Mouse (Mus musculus) midbrain, postnatal 0 days (tissue): ENCODE results near the gene Acad11. TPM values are rescaled to one million over a fixed set of nuclear protein-coding genes. Genes with fewer than 3 reads are reported as not detected.
A peak's percentile ranks its signal among the peaks of the same experiment; 100 is the strongest.

Experiments used
- ATAC-seq: fragments of 200-750 bp; cut with Nextera tagmentation; 2 replicates; pipeline ENCODE4 v1.8.0; 2017; ENCODE audit warnings: moderate number of reproducible peaks, mild to moderate bottlenecking, moderate TSS enrichment, moderate library complexity; ENCODE audit not compliant: low FRiP score
- DNase-seq: peaks from one replicate; pipeline ENCODE4 v3.0.0-alpha.2; 2015; ENCODE audit warnings: low spot score
- H3K27ac ChIP-seq: fragments of 300-500 bp; sonication (generic); 2 replicates; pipeline ENCODE4 v1.5.1; 2014; ENCODE audit warnings: low read depth, mild to moderate bottlenecking, low read length, mixed read lengths
- H3K27me3 ChIP-seq: fragments of 300-500 bp; sonication (generic); 2 replicates; pipeline ENCODE4 v1.6.1; 2014; ENCODE audit warnings: low read length, control low read depth, mixed read lengths; ENCODE audit not compliant: insufficient read depth
- H3K36me3 ChIP-seq: fragments of 300-500 bp; sonication (generic); 2 replicates; pipeline ENCODE4 v1.6.1; 2014; ENCODE audit warnings: low read length, control low read depth, mixed read lengths; ENCODE audit not compliant: insufficient read depth
- H3K4me1 ChIP-seq: fragments of 300-500 bp; sonication (generic); 2 replicates; pipeline ENCODE4 v1.6.1; 2014; ENCODE audit warnings: mild to moderate bottlenecking, control low read depth, antibody characterized with exemption, low read length, mixed read lengths; ENCODE audit not compliant: insufficient read depth
- H3K4me2 ChIP-seq: fragments of 300-500 bp; sonication (generic); 2 replicates; pipeline ENCODE4 v1.6.1; 2014; ENCODE audit warnings: low read depth, mild to moderate bottlenecking, low read length, mixed read lengths; ENCODE audit not compliant: poor library complexity, severe bottlenecking
- H3K4me3 ChIP-seq: fragments of 300-500 bp; sonication (generic); 2 replicates; pipeline ENCODE4 v1.5.1; 2014; ENCODE audit warnings: low read depth, mild to moderate bottlenecking, low read length, moderate library complexity
- H3K9ac ChIP-seq: fragments of 300-500 bp; sonication (generic); replicated peaks from 2 replicates; pipeline ENCODE4 v1.6.1; 2014; ENCODE audit warnings: mild to moderate bottlenecking, low read length, moderate library complexity, mixed read lengths; ENCODE audit not compliant: poor library complexity, severe bottlenecking
- H3K9me3 ChIP-seq: fragments of 300-500 bp; sonication (generic); 2 replicates; pipeline ENCODE4 v1.6.1; 2016; ENCODE audit warnings: low read length, control low read depth
- CTCF ChIP-seq: IDR thresholded peaks from 2 replicates; pipeline ENCODE4 v1.5.1; 2016; ENCODE audit warnings: antibody characterized with exemption, mild to moderate bottlenecking
- WGBS: fragments of 180-500 bp; shearing (Covaris S2); extraction: QIAGEN DNeasy Blood & Tissue Kit; methylation state at CpG from one replicate; pipeline ENCODE4 v1.1.7; 2014; 5-methylcytosine and 5-hydroxymethylcytosine counted together
- polyA plus RNA-seq: library from polyadenylated mRNA; unstranded; fragments of >200 nt; fragmentation: Nextera tagmentation; extraction: Ambion mirVana; gene quantifications from 2 replicates; pipeline ENCODE4 v1.2.1, GENCODE M21; 2015
- total RNA-seq: library from RNA; depleted of rRNA; stranded (reverse); fragments of >200 nt; gene quantifications from 2 replicates; pipeline ENCODE4 v1.2.3, GENCODE M21; 2014

Gene Acad11
- total and polyA plus RNA-seq, 2 experiments from 2014 or later: 6.3 to 12.1 TPM

GRCm38 (mm10) chr9:104075808-104076207, 12.6 kb downstream of the Acad11 start:
- Histone ChIP-seq H3K4me2 (no peak overlapping the region), H3K4me3 (no peak overlapping the region), H3K9ac (no peak overlapping the region), H3K4me1 (no peaks in the 10 kb centered on the region), H3K36me3 (0 out of 2 replicates have a peak, but pooled peaks cover 6% of the 10 kb centered on the region), H3K9me3 (no peaks in the 10 kb centered on the region), H3K27me3 (no peaks in the 10 kb centered on the region), H3K27ac (no peak overlapping the region)
- 67% methylated on average over 2 of the region's 2 CpGs for whole genome bisulfite sequencing
- DNase-seq: no peak
- TF ChIP-seq CTCF: peak; percentile 68
- ATAC-seq: no peak

- H3K27ac ChIP-seq: no peak overlapping the region
- H3K36me3 ChIP-seq: peaks cover 9% of the 10 kb centered on the region; the same call in 1 of the 2 replicates
- H3K9ac ChIP-seq: no peak overlapping the region
- no peak for ATAC-seq
- DNase-seq: no peak
- no peak overlapping the region for H3K4me3 ChIP-seq
- no peak for TF ChIP-seq CTCF
- H3K4me1 ChIP-seq: no peaks in the 10 kb centered on the region
- H3K9me3 ChIP-seq: no peaks in the 10 kb centered on the region
- 100% methylated on average over 1 of the region's 1 CpGs for WGBS
- H3K4me2 ChIP-seq: no peak overlapping the region
- no peaks in the 10 kb centered on the region for H3K27me3 ChIP-seq
Measured at GRCm38 (mm10) chr9:104078780-104079179, 15.6 kb downstream of the Acad11 start.

- 52% methylated on average over 5 of the region's 5 CpGs for WGBS
Measured at GRCm38 (mm10) chr9:104079379-104079778, 16.2 kb downstream of the Acad11 start.

GRCm38 (mm10) chr9:104080038-104080437, 16.9 kb downstream of the Acad11 start:
- Histone ChIP-seq H3K9ac (no peak overlapping the region), H3K4me2 (no peak overlapping the region), H3K36me3 (peaks cover 17% of the 10 kb centered on the region; the same call in 1 of the 2 replicates), H3K9me3 (no peaks in the 10 kb centered on the region), H3K27ac (no peak overlapping the region), H3K4me1 (no peaks in the 10 kb centered on the region), H3K4me3 (no peak overlapping the region), H3K27me3 (no peaks in the 10 kb centered on the region)
- WGBS: 75% methylated on average over 3 of the region's 3 CpGs
- ATAC-seq (no peak), DNase-seq (no peak)
- TF ChIP-seq CTCF: no peak

More at GRCm38 (mm10) chr9:104079379-104079778, 16.2 kb downstream of the Acad11 start:
- H3K36me3 ChIP-seq: peaks cover 14% of the 10 kb centered on the region; the same call in 1 of the 2 replicates
- H3K27ac ChIP-seq: no peak overlapping the region
- no peaks in the 10 kb centered on the region for H3K9me3 ChIP-seq
- no peak overlapping the region for H3K4me3 ChIP-seq
- no peak overlapping the region for H3K9ac ChIP-seq
- H3K4me2 ChIP-seq: no peak overlapping the region
- peak; percentile 64 for TF ChIP-seq CTCF
- ATAC-seq (no peak), DNase-seq (no peak)
- no peaks in the 10 kb centered on the region for H3K27me3 ChIP-seq
- no peaks in the 10 kb centered on the region for H3K4me1 ChIP-seq

GRCm38 (mm10) chr9:104085730-104086429, 22.7 kb downstream of the Acad11 start:
- Histone ChIP-seq H3K27ac (no peak overlapping the region), H3K9me3 (no peaks in the 10 kb centered on the region), H3K9ac (no peak overlapping the region), H3K27me3 (no peaks in the 10 kb centered on the region), H3K36me3 (peaks cover 16% of the 10 kb centered on the region; the same call in 1 of the 2 replicates), H3K4me1 (no peaks in the 10 kb centered on the region), H3K4me2 (no peak overlapping the region), H3K4me3 (no peak overlapping the region)
- 75% methylated on average over 4 of the region's 4 CpGs for WGBS
- TF ChIP-seq CTCF: no peak
- ATAC-seq (no peak), DNase-seq (no peak)

GRCm38 (mm10) chr9:104088555-104088954, 25.4 kb downstream of the Acad11 start:
- DNase-seq (peak; percentile 44), ATAC-seq (no peak)
- Histone ChIP-seq H3K27ac (no peak overlapping the region), H3K9me3 (no peaks in the 10 kb centered on the region), H3K36me3 (peaks cover 13% of the 10 kb centered on the region; the same call in 1 of the 2 replicates), H3K4me2 (no peak overlapping the region), H3K4me1 (no peaks in the 10 kb centered on the region), H3K27me3 (no peaks in the 10 kb centered on the region), H3K4me3 (no peak overlapping the region), H3K9ac (no peak overlapping the region)
- 58% methylated on average over 8 of the region's 8 CpGs for WGBS
- no peak for TF ChIP-seq CTCF
